Mouse (Mus musculus) liver, embryonic 13.5 days (tissue): ENCODE measurements around the gene Rbm6. TPM values are rescaled to one million over a fixed set of nuclear protein-coding genes. Genes with fewer than 3 reads are reported as not detected.

ENCODE experiments used
- ATAC-seq: fragments of 200-750 bp; cut with Nextera tagmentation; 2 replicates; pipeline ENCODE4 v1.8.0; 2017; ENCODE audit warnings: low read depth, mild to moderate bottlenecking, moderate number of reproducible peaks, moderate library complexity
- DNase-seq: peaks from one replicate; pipeline ENCODE4 v3.0.0; 2022
- H3K27ac ChIP-seq: fragments of 300-500 bp; sonication (generic); 2 replicates; pipeline ENCODE4 v1.5.1; 2015; ENCODE audit warnings: moderate library complexity, mild to moderate bottlenecking, inconsistent platforms
- H3K27me3 ChIP-seq: fragments of 300-500 bp; sonication (generic); 2 replicates; pipeline ENCODE4 v1.6.1; 2015; ENCODE audit warnings: mild to moderate bottlenecking, inconsistent platforms
- H3K36me3 ChIP-seq: fragments of 300-500 bp; sonication (generic); 2 replicates; pipeline ENCODE4 v1.6.1; 2015; ENCODE audit warnings: mild to moderate bottlenecking, inconsistent platforms
- H3K4me1 ChIP-seq: fragments of 300-500 bp; sonication (generic); replicated peaks from 2 replicates; pipeline ENCODE4 v1.6.1; 2015; ENCODE audit warnings: inconsistent platforms
- H3K4me2 ChIP-seq: fragments of 300-500 bp; sonication (generic); 2 replicates; pipeline ENCODE4 v1.6.1; 2015; ENCODE audit warnings: inconsistent platforms, mild to moderate bottlenecking, moderate library complexity
- H3K4me3 ChIP-seq: fragments of 300-500 bp; sonication (generic); replicated peaks from 2 replicates; pipeline ENCODE4 v1.5.1; 2015; ENCODE audit warnings: mild to moderate bottlenecking, inconsistent platforms
- H3K9ac ChIP-seq: fragments of 300-500 bp; sonication (generic); 2 replicates; pipeline ENCODE4 v1.6.1; 2015; ENCODE audit warnings: mild to moderate bottlenecking, inconsistent platforms
- H3K9me3 ChIP-seq: fragments of 300-500 bp; sonication (generic); replicated peaks from 2 replicates; pipeline ENCODE4 v1.6.1; 2016; ENCODE audit warnings: inconsistent platforms
- WGBS: fragments of 180-500 bp; shearing (Covaris S2); methylation state at CpG from one replicate; pipeline ENCODE4 v1.1.7; 2015; ENCODE audit not compliant: insufficient replicate concordance; 5-methylcytosine and 5-hydroxymethylcytosine counted together
- polyA plus RNA-seq: library from polyadenylated mRNA; unstranded; fragments of >200 nt; fragmentation: Nextera tagmentation; extraction: Ambion mirVana; gene quantifications from 2 replicates; pipeline ENCODE4 v1.2.1, GENCODE M21; 2015

The Rbm6 gene
- polyA plus RNA-seq, 1 experiment from 2014 or later, result 30.4 TPM

DNA sequence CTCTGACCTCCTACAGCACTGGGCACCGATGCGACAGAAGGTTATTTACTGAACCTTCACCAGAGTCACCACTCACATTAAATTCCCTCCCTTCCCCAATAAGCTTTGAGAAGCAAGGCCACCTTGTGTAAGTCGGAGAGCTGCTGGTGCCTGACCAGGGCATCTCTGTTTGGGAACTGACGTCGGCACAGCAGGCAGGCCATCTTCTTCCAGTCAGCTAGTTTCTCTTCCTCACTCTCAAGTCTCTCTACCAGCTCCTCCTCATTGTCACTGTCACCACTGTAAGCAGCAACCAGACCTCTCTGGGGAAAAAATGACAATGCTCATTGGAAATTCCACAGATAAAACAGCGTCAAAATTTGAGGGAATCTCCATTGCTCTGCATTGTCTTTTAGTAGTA, 129.0 kb downstream of the Rbm6 start:
- DNase-seq (no peak), ATAC-seq (no peak)

GRCm38 (mm10) chr9:107738841-107739202, 134.2 kb downstream of the Rbm6 start:
- no peaks in the 10 kb centered on the region for H3K9me3 ChIP-seq
- peaks cover 57% of the 10 kb centered on the region for H3K36me3 ChIP-seq
- no peak overlapping the region for H3K4me2 ChIP-seq
- DNase-seq, result no peak
- peaks cover 28% of the 10 kb centered on the region for H3K27me3 ChIP-seq
- H3K9ac ChIP-seq, result no peak overlapping the region
- ATAC-seq, result peak; percentile 47
- no peak overlapping the region for H3K4me3 ChIP-seq
- 68% methylated on average over 4 of the region's 4 CpGs for WGBS
- peaks cover 39% of the 10 kb centered on the region for H3K4me1 ChIP-seq
- no peak overlapping the region; the same call in 1 of the 2 replicates for H3K27ac ChIP-seq

More for the DNA sequence above, 129.0 kb downstream of the Rbm6 start:
- WGBS, result 94% methylated on average over 6 of the region's 6 CpGs
- peaks cover 98% of the 10 kb centered on the region for H3K36me3 ChIP-seq
- H3K4me1 ChIP-seq, result peaks cover 17% of the 10 kb centered on the region
- no peak overlapping the region for H3K9ac ChIP-seq
- H3K4me3 ChIP-seq, result no peak overlapping the region
- H3K27me3 ChIP-seq, result no peaks in the 10 kb centered on the region
- no peaks in the 10 kb centered on the region for H3K9me3 ChIP-seq
- no peak overlapping the region for H3K27ac ChIP-seq
- no peak overlapping the region for H3K4me2 ChIP-seq

DNA sequence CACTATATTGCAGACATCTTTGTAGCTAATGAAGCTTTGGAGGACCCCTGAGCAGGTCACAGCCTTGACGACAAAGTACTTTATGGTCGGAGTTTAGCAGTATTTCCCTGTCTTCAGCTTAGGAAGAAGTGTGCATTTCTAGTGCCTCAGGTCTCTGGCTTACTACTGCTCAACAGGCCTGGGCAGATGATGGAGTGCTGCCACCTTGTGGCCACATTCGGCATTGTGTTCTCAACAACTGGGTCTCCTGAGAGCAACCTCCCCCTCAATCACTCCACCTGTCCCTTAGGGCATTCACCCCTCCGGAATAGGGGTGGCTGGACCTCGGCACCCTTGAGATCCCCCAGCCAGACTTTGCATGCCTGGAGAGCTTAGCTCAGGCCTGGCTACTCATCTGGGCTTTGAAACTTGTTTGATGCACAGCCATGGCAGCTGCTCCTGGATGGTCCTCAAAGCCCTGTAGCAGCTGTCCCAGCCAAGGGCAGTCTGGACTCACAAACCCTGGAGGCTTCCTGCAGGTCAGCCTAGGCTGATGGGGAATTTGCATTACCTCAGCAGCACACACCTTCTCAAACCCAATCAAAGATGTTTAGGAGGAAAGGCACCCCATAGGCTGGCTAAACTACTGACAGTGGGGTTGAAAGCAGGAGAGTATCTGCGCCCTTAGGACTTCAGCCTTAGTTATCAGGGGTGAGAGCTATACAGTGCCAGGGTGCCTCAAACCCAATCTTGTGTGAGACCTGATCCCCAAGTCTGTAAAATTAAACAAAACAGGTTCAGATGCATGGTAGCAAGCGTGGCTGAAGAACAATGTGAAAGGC, 134.8 kb downstream of the Rbm6 start:
- ATAC-seq, result peak; percentile 57
- Histone ChIP-seq H3K4me1 (peaks cover 39% of the 10 kb centered on the region), H3K9me3 (no peaks in the 10 kb centered on the region), H3K4me2 (no peak overlapping the region), H3K27ac (no peak overlapping the region; the same call in none of the 2 replicates), H3K36me3 (peaks cover 52% of the 10 kb centered on the region), H3K4me3 (no peak overlapping the region), H3K27me3 (peaks cover 31% of the 10 kb centered on the region), H3K9ac (no peak overlapping the region)
- 22% methylated on average over 7 of the region's 7 CpGs for WGBS
- peak; percentile 73 for DNase-seq

DNA sequence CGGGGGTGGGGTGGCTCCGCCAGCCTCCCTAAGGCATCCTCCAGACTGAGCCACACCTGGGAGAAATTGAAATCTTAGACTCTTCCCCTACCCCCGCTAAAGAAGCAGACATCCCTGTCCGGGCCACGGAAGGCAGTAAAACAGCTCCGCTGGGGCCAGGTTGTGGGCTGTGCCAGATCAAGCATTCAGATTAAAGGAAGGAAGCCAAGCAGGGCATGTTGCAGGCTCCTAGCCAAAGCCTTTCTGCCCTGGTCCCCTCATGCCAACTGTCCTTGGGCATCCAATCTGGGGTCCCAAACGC, 136.9 kb downstream of the Rbm6 start:
- Histone ChIP-seq H3K4me2 (0 out of 2 replicates have a peak overlapping the region, but pooled peaks have one; percentile 2), H3K27ac (no peak overlapping the region), H3K27me3 (peaks cover 31% of the 10 kb centered on the region), H3K9ac (no peak overlapping the region), H3K9me3 (no peaks in the 10 kb centered on the region), H3K36me3 (peaks cover 31% of the 10 kb centered on the region), H3K4me1 (peaks cover 39% of the 10 kb centered on the region), H3K4me3 (no peak overlapping the region; the same call in 1 of the 2 replicates)
- DNase-seq (no peak), ATAC-seq (no peak)
- 1% methylated on average over 7 of the region's 7 CpGs for WGBS

DNA sequence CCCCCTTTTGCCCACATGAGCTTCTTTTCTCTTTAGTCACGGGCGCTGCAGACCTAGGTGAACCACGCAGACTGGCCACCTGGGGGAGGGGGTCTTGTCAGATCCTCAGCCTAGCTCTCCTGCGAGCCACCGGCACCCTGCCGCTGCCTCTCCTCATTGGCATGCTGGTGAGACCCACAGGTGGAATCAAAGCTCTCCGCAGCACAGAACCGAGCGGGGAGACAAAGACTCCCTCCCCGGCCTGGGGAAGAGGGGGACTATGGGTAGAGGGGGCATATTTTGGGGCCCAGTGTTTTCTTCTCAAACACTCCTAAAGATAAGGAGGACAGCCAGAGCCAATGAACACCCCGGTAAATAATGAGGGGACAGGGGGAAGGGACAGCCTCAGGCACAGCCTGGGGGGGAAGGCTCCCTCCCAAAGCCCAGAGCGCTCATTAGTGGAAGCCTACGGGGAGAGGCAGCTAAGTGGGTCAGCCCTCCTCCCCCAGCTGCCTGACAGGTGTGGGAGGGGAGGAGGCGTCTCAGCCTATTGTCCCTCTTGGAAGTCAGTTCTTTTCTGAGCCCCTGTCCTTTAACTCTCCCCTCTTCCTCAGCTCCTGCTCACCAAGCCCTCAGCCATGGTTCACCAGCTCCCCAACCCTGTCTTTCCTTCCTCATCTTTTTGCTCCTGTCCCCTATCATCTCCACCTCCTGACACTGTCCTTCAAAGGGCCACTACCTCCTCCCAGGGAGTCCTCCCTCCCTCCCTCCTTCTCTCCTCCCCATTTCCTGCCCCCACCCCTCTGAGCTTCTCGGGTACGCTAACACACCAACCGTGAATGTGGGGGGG, 137.5 kb downstream of the Rbm6 start:
- 10% methylated on average over 17 of the region's 17 CpGs for WGBS
- Histone ChIP-seq H3K9me3 (no peaks in the 10 kb centered on the region), H3K36me3 (peaks cover 25% of the 10 kb centered on the region), H3K9ac (no peak overlapping the region), H3K4me2 (0 out of 2 replicates have a peak overlapping the region, but pooled peaks have one; percentile 2), H3K27ac (no peak overlapping the region), H3K4me1 (peaks cover 39% of the 10 kb centered on the region), H3K27me3 (peaks cover 31% of the 10 kb centered on the region), H3K4me3 (no peak overlapping the region)
- DNase-seq, result no peak
- no peak for ATAC-seq

GRCm38 (mm10) chr9:107734567-107734971, 138.5 kb downstream of the Rbm6 start:
- Histone ChIP-seq H3K4me2 (no peak overlapping the region), H3K27me3 (peaks cover 31% of the 10 kb centered on the region), H3K27ac (no peak overlapping the region), H3K36me3 (peaks cover 15% of the 10 kb centered on the region), H3K9me3 (no peaks in the 10 kb centered on the region), H3K4me3 (no peak overlapping the region), H3K9ac (no peak overlapping the region), H3K4me1 (peaks cover 39% of the 10 kb centered on the region)
- ATAC-seq (no peak), DNase-seq (no peak)
- 26% methylated on average over 7 of the region's 7 CpGs for WGBS

DNA sequence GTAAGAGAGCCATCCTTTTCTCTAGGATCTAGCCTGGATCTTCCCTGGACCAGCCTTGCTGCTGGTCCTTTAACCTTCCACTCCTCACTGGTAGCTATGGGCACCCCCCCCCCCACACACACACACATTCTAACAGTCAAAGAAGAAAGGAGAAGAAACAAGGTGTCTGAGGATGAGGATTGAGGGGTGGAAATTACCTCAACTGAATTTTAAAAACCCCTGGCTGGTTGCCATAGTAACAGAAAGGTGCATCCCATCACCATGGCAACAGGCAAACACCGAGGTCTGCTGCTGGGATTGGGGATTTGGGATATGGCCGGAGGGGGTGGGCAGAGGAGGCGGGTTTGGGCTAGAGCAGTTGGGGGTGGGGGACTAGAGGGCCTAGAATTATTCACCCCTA, 143.3 kb downstream of the Rbm6 start:
- 62% methylated on average over 3 of the region's 3 CpGs for WGBS
- H3K9me3 ChIP-seq, result no peaks in the 10 kb centered on the region
- H3K4me3 ChIP-seq, result no peak overlapping the region
- no peak overlapping the region for H3K27ac ChIP-seq
- H3K36me3 ChIP-seq, result no peaks in the 10 kb centered on the region
- peaks cover 16% of the 10 kb centered on the region for H3K4me1 ChIP-seq
- ATAC-seq (no peak), DNase-seq (no peak)
- H3K9ac ChIP-seq, result no peak overlapping the region
- H3K4me2 ChIP-seq, result no peak overlapping the region
- peaks cover 10% of the 10 kb centered on the region for H3K27me3 ChIP-seq

DNA sequence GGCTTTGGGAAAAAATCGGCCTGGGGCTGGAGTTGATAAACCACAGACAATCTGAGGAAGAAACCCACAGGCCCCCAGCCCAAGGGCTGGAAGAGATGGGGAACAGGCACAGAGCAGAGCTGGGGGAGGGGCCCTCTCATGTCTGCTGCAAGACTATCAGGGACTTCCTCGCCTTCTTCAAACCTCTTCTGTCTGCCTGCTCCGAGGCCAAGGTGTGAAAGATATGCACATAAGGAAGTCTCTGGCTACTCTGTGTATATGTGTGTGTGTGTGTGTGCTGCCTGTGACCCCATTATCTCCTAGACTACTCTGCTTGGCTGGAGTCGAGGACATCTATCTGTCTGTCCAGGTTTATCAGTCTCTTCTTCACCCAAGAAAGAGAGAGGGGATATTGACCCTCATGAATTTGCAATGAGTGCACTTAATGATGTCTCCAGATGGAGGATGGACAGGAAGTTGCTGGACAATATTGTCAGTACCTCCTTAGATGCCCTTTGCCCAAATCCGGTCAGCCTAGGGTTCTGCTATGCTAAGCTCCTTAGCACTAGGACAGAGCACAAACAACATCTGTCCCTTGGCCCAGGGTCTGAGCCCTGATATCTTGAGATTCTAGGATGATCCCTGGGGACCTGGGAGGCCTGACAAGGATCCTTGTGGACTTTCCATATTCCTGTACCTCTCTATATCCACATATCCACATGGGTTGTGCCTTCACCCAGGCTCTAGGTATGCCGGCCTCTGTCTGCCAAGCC, 143.9 kb downstream of the Rbm6 start:
- peaks cover 16% of the 10 kb centered on the region for H3K4me1 ChIP-seq
- 37% methylated on average over 6 of the region's 6 CpGs for WGBS
- H3K9me3 ChIP-seq, result no peaks in the 10 kb centered on the region
- H3K27me3 ChIP-seq, result peaks cover 5% of the 10 kb centered on the region; the same call in 1 of the 2 replicates
- H3K4me2 ChIP-seq, result no peak overlapping the region
- H3K36me3 ChIP-seq, result no peaks in the 10 kb centered on the region
- H3K9ac ChIP-seq, result no peak overlapping the region
- ATAC-seq (no peak), DNase-seq (no peak)
- no peak overlapping the region for H3K4me3 ChIP-seq
- no peak overlapping the region for H3K27ac ChIP-seq

GRCm38 (mm10) chr9:107727041-107727440, 146.0 kb downstream of the Rbm6 start:
- DNase-seq (no peak), ATAC-seq (no peak)
- peaks cover 29% of the 10 kb centered on the region for H3K4me1 ChIP-seq
- no peak overlapping the region for H3K4me3 ChIP-seq
- WGBS, result 49% methylated on average over 3 of the region's 3 CpGs
- no peaks in the 10 kb centered on the region for H3K9me3 ChIP-seq
- no peak overlapping the region for H3K27ac ChIP-seq
- no peaks in the 10 kb centered on the region for H3K36me3 ChIP-seq
- no peak overlapping the region for H3K9ac ChIP-seq
- H3K4me2 ChIP-seq, result no peak overlapping the region
- H3K27me3 ChIP-seq, result peaks cover 12% of the 10 kb centered on the region

GRCm38 (mm10) chr9:107724796-107725195, 148.2 kb downstream of the Rbm6 start:
- Histone ChIP-seq H3K4me3 (no peak overlapping the region), H3K4me1 (peaks cover 29% of the 10 kb centered on the region), H3K9me3 (no peaks in the 10 kb centered on the region), H3K27me3 (peaks cover 14% of the 10 kb centered on the region), H3K9ac (no peak overlapping the region), H3K36me3 (no peaks in the 10 kb centered on the region), H3K4me2 (no peak overlapping the region), H3K27ac (peak overlapping the region; percentile 48)
- DNase-seq (no peak), ATAC-seq (no peak)
- 63% methylated on average over 1 of the region's 1 CpGs for WGBS
